Mouse (Mus musculus): ENCODE results near the gene Lrrc8d. TPM values are rescaled to one million over a fixed set of nuclear protein-coding genes. Genes with fewer than 3 reads are reported as not detected.

The Lrrc8d gene
- polyA plus RNA-seq, 1 experiment = 24.8 TPM

DNA sequence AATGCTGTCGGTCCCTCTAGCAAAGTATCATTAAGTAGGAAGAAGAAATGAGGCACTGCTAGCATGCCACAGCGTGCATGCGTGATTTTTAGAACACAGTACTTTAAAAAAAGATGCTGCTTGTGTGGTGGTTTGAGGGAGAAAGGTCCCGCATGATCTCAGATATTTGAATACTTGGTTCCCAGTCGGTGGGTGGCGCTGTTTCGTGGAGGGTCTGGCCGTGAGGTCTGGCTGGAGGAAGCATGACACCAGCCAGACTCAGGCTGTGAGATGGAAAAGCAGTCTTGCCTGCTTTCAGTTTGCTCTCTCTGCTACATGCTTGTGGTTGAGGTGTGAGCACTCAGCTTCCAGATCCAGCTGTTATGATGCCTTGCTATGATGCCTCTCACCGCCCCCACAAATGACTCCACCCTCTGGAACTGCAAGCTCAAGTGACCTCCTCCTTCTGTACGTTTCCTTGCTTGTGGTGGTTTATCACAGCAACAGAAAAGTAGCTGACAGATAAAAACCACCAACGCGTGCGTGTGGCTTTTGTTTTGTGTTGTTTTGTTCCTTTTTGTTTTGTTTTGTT is 140.1 kb downstream of the Lrrc8d start:
- no peak for TF ChIP-seq MAX (IDR thresholded peaks at IDR 0.05; ENCODE audit: low read depth)
- TF ChIP-seq MYOG (IDR thresholded peaks at IDR 0.05; ENCODE audit: control insufficient read depth in 1 of 3, insufficient read depth in 1 of 3, insufficient read length in 2 of 3, low read depth in 2 of 3) = no peak
- peak in 1 of 3 experiments; percentile 21 for TF ChIP-seq MYOD1 (IDR thresholded peaks at IDR 0.05; ENCODE audit: control insufficient read depth in 1 of 3, insufficient read length in 2 of 3, low read depth in 2 of 3)
- H3K36me3 ChIP-seq (ENCODE audit: control insufficient read depth, insufficient read depth) = no peaks in the 10 kb centered on the region
- no peak overlapping the region for H3K4me3 ChIP-seq
- no peaks in the 10 kb centered on the region for H3K79me2 ChIP-seq (ENCODE audit: control insufficient read depth, insufficient read depth)
- no peak overlapping the region for H3K4me2 ChIP-seq (ENCODE audit: low read depth)
- H3K27me3 ChIP-seq (ENCODE audit: control insufficient read depth, insufficient read depth, insufficient read length) = no peaks in the 10 kb centered on the region
- no peak overlapping the region for H3ac ChIP-seq (ENCODE audit: control insufficient read depth, insufficient read length)

GRCm38 (mm10) chr5:105844044-105844753 is 144.4 kb downstream of the Lrrc8d start:
- Histone ChIP-seq H3K36me3 (ENCODE audit: control insufficient read depth, insufficient read depth) (no peaks in the 10 kb centered on the region), H3ac (ENCODE audit: control insufficient read depth, insufficient read length) (no peak overlapping the region), H3K79me2 (ENCODE audit: control insufficient read depth, insufficient read depth) (no peaks in the 10 kb centered on the region), H3K4me2 (ENCODE audit: low read depth) (no peak overlapping the region), H3K4me3 (no peak overlapping the region), H3K27me3 (ENCODE audit: control insufficient read depth, insufficient read depth, insufficient read length) (no peaks in the 10 kb centered on the region)
- no peak for TF ChIP-seq TCF3 (IDR thresholded peaks at IDR 0.05; ENCODE audit: insufficient read length, low read depth)
- no peak for TF ChIP-seq POLR2A (IDR thresholded peaks at IDR 0.05; ENCODE audit: insufficient read length, low read depth)
- no peak for TF ChIP-seq SRF (IDR thresholded peaks at IDR 0.05; ENCODE audit: control insufficient read depth, insufficient read length, low read depth)
- no peak for TF ChIP-seq E2F4 (IDR thresholded peaks at IDR 0.05; ENCODE audit: insufficient read depth)
- TF ChIP-seq TCF12 (IDR thresholded peaks at IDR 0.05; ENCODE audit: insufficient read depth, poor library complexity, severe bottlenecking) = no peak
- no peak for TF ChIP-seq REST (IDR thresholded peaks at IDR 0.05; ENCODE audit: insufficient read depth, insufficient read length)
- TF ChIP-seq MYOG (IDR thresholded peaks at IDR 0.05; ENCODE audit: control insufficient read depth in 1 of 3, insufficient read depth in 1 of 3, insufficient read length in 2 of 3, low read depth in 2 of 3) = no peak
- no peak for TF ChIP-seq CEBPB (IDR thresholded peaks at IDR 0.05; ENCODE audit: insufficient read depth, poor library complexity, severe bottlenecking)
- no peak for TF ChIP-seq MAX (IDR thresholded peaks at IDR 0.05; ENCODE audit: low read depth)
- no peak for TF ChIP-seq MYOD1 (IDR thresholded peaks at IDR 0.05; ENCODE audit: control insufficient read depth in 1 of 3, insufficient read length in 2 of 3, low read depth in 2 of 3)
- no peak for TF ChIP-seq POLR2AphosphoS2 (IDR thresholded peaks at IDR 0.05; ENCODE audit: insufficient read length, low read depth)

GRCm38 (mm10) chr5:105845041-105845440 is 145.3 kb downstream of the Lrrc8d start:
- Histone ChIP-seq H3K4me2 (ENCODE audit: low read depth) (no peak overlapping the region), H3K36me3 (ENCODE audit: control insufficient read depth, insufficient read depth) (no peaks in the 10 kb centered on the region), H3K4me3 (no peak overlapping the region), H3K79me2 (ENCODE audit: control insufficient read depth, insufficient read depth) (no peaks in the 10 kb centered on the region), H3K27me3 (ENCODE audit: control insufficient read depth, insufficient read depth, insufficient read length) (no peaks in the 10 kb centered on the region), H3ac (ENCODE audit: control insufficient read depth, insufficient read length) (no peak overlapping the region)
- TF ChIP-seq SRF (IDR thresholded peaks at IDR 0.05; ENCODE audit: control insufficient read depth, insufficient read length, low read depth) = no peak
- TF ChIP-seq USF1 (IDR thresholded peaks at IDR 0.05; ENCODE audit: low read depth) = no peak
- no peak for TF ChIP-seq CEBPB (IDR thresholded peaks at IDR 0.05; ENCODE audit: insufficient read depth, poor library complexity, severe bottlenecking)
- no peak for TF ChIP-seq POLR2A (IDR thresholded peaks at IDR 0.05; ENCODE audit: insufficient read length, low read depth)
- TF ChIP-seq TCF3 (IDR thresholded peaks at IDR 0.05; ENCODE audit: insufficient read length, low read depth) = no peak
- no peak for TF ChIP-seq TCF12 (IDR thresholded peaks at IDR 0.05; ENCODE audit: insufficient read depth, poor library complexity, severe bottlenecking)
- TF ChIP-seq MYOD1 (IDR thresholded peaks at IDR 0.05; ENCODE audit: control insufficient read depth in 1 of 3, insufficient read length in 2 of 3, low read depth in 2 of 3) = no peak
- no peak for TF ChIP-seq E2F4 (IDR thresholded peaks at IDR 0.05; ENCODE audit: insufficient read depth)
- TF ChIP-seq POLR2AphosphoS2 (IDR thresholded peaks at IDR 0.05; ENCODE audit: insufficient read length, low read depth) = no peak
- no peak for TF ChIP-seq MYOG (IDR thresholded peaks at IDR 0.05; ENCODE audit: control insufficient read depth in 1 of 3, insufficient read depth in 1 of 3, insufficient read length in 2 of 3, low read depth in 2 of 3)
- no peak for TF ChIP-seq REST (IDR thresholded peaks at IDR 0.05; ENCODE audit: insufficient read depth, insufficient read length)
- no peak for TF ChIP-seq MAX (IDR thresholded peaks at IDR 0.05; ENCODE audit: low read depth)

GRCm38 (mm10) chr5:105847726-105848125 is 148.0 kb downstream of the Lrrc8d start:
- Histone ChIP-seq H3ac (ENCODE audit: control insufficient read depth, insufficient read length) (no peak overlapping the region), H3K4me3 (no peak overlapping the region), H3K79me2 (ENCODE audit: control insufficient read depth, insufficient read depth) (no peaks in the 10 kb centered on the region), H3K27me3 (ENCODE audit: control insufficient read depth, insufficient read depth, insufficient read length) (no peaks in the 10 kb centered on the region), H3K36me3 (ENCODE audit: control insufficient read depth, insufficient read depth) (no peaks in the 10 kb centered on the region), H3K4me2 (ENCODE audit: low read depth) (no peak overlapping the region)
- TF ChIP-seq TCF12 (IDR thresholded peaks at IDR 0.05; ENCODE audit: insufficient read depth, poor library complexity, severe bottlenecking) (no peak), REST (IDR thresholded peaks at IDR 0.05; ENCODE audit: insufficient read depth, insufficient read length) (no peak), MAX (IDR thresholded peaks at IDR 0.05; ENCODE audit: low read depth) (no peak), MYOD1 (IDR thresholded peaks at IDR 0.05; ENCODE audit: control insufficient read depth in 1 of 3, insufficient read length in 2 of 3, low read depth in 2 of 3) (no peak), USF1 (IDR thresholded peaks at IDR 0.05; ENCODE audit: low read depth) (no peak), POLR2A (IDR thresholded peaks at IDR 0.05; ENCODE audit: insufficient read length, low read depth) (no peak), CEBPB (IDR thresholded peaks at IDR 0.05; ENCODE audit: insufficient read depth, poor library complexity, severe bottlenecking) (no peak), SRF (IDR thresholded peaks at IDR 0.05; ENCODE audit: control insufficient read depth, insufficient read length, low read depth) (no peak), MYOG (IDR thresholded peaks at IDR 0.05; ENCODE audit: control insufficient read depth in 1 of 3, insufficient read depth in 1 of 3, insufficient read length in 2 of 3, low read depth in 2 of 3) (no peak), TCF3 (IDR thresholded peaks at IDR 0.05; ENCODE audit: insufficient read length, low read depth) (no peak), POLR2AphosphoS2 (IDR thresholded peaks at IDR 0.05; ENCODE audit: insufficient read length, low read depth) (no peak)

Data from myocyte (in vitro differentiated cells).